Mouse (Mus musculus) MEL (cell line): ENCODE data around the gene Lonp2. TPM values are rescaled to one million over a fixed set of nuclear protein-coding genes. Genes with fewer than 3 reads are reported as not detected.

ENCODE experiments used
- DNase-seq: peaks from one replicate; pipeline ENCODE4 v3.0.0; 2011; ENCODE audit warnings: low read depth, low spot score
- H3K27ac ChIP-seq: 2 replicates; pipeline ENCODE4 v1.5.1; 2012; ENCODE audit warnings: low read depth, mild to moderate bottlenecking, control low read depth, low read length, moderate library complexity; ENCODE audit not compliant: control insufficient read depth
- H3K27me3 ChIP-seq, 2 experiments: fragments of 150-350 bp in 1 of 2; sonication (generic) in 1 of 2; 2 replicates each; pipeline ENCODE4 v1.6.1; 2012; ENCODE audit warnings: low read length in 2 of 2, mild to moderate bottlenecking in 2 of 2, improper control_type of control experiment in 1 of 2, moderate library complexity in 1 of 2; ENCODE audit not compliant: insufficient read depth in 2 of 2, control insufficient read depth in 1 of 2
- H3K36me3 ChIP-seq, 2 experiments: 2 replicates each; pipeline ENCODE4 v1.6.1; 2012 to 2014; ENCODE audit warnings: low read length in 2 of 2, improper control_type of control experiment in 1 of 2, inconsistent platforms in 1 of 2, mild to moderate bottlenecking in 1 of 2; ENCODE audit not compliant: insufficient read depth in 2 of 2, control insufficient read depth in 1 of 2
- H3K4me1 ChIP-seq, 2 experiments: fragments of 150-350 bp in 1 of 2; sonication (generic) in 1 of 2; 2 replicates each; pipeline ENCODE4 v1.6.1; 2012; ENCODE audit warnings: low read length in 2 of 2, improper control_type of control experiment in 1 of 2, mild to moderate bottlenecking in 1 of 2; ENCODE audit not compliant: insufficient read depth in 2 of 2, control insufficient read depth in 1 of 2
- H3K4me3 ChIP-seq, 2 experiments: fragments of 150-350 bp in 1 of 2; sonication (generic) in 1 of 2; 2 replicates each; pipeline ENCODE4 v1.5.1; 2012; ENCODE audit warnings: low read depth in 2 of 2, low read length in 2 of 2, mild to moderate bottlenecking in 2 of 2, moderate library complexity in 2 of 2, control low read depth in 1 of 2, improper control_type of control experiment in 1 of 2; ENCODE audit not compliant: control insufficient read depth in 1 of 2, insufficient read depth in 1 of 2
- H3K79me2 ChIP-seq: 2 replicates; pipeline ENCODE4 v1.6.1; 2012; ENCODE audit warnings: mild to moderate bottlenecking, low read length, moderate library complexity; ENCODE audit not compliant: control insufficient read depth, poor library complexity, insufficient read depth
- H3K9ac ChIP-seq: 2 replicates; pipeline ENCODE4 v1.6.1; 2012; ENCODE audit warnings: low read depth, mild to moderate bottlenecking, control low read depth, low read length, moderate library complexity; ENCODE audit not compliant: control insufficient read depth, poor library complexity, severe bottlenecking
- H3K9me3 ChIP-seq: fragments of 150-350 bp; sonication (generic); replicated peaks from 2 replicates; pipeline ENCODE4 v1.6.1; 2012; ENCODE audit warnings: mild to moderate bottlenecking, low read length, improper control_type of control experiment, moderate library complexity; ENCODE audit not compliant: insufficient read depth
- BHLHE40 ChIP-seq: IDR thresholded peaks from 2 replicates; pipeline ENCODE4 v1.6.1; 2012; ENCODE audit warnings: low read depth, mild to moderate bottlenecking, inconsistent platforms, low read length, improper control_type of control experiment, borderline replicate concordance
- CHD1 ChIP-seq: IDR thresholded peaks from 2 replicates; pipeline ENCODE4 v1.6.1; 2012; ENCODE audit warnings: low read depth, mild to moderate bottlenecking, inconsistent platforms, low read length, improper control_type of control experiment
- CHD2 ChIP-seq: IDR thresholded peaks from 2 replicates; pipeline ENCODE4 v1.6.1; 2011; ENCODE audit warnings: low read length, improper control_type of control experiment
- CTCF ChIP-seq, 3 experiments: IDR thresholded peaks in 2 of 3; conservative IDR thresholded peaks in 1 of 3; 2 replicates each; pipeline ENCODE4 v1.5.1; 2011 to 2012; ENCODE audit warnings: low read length in 3 of 3, low read depth in 2 of 3, mild to moderate bottlenecking in 2 of 3, improper control_type of control experiment in 1 of 3, inconsistent platforms in 1 of 3, mixed read lengths in 1 of 3, moderate library complexity in 1 of 3; ENCODE audit not compliant: control insufficient read depth in 1 of 3, insufficient read depth in 1 of 3, poor library complexity in 1 of 3, severe bottlenecking in 1 of 3
- E2F4 ChIP-seq: IDR thresholded peaks from 2 replicates; pipeline ENCODE4 v1.6.1; 2011; ENCODE audit warnings: low read depth, low read length, improper control_type of control experiment, borderline replicate concordance
- ELF1 ChIP-seq: IDR thresholded peaks from 2 replicates; pipeline ENCODE4 v1.6.1; 2014; ENCODE audit warnings: low read depth, mild to moderate bottlenecking, inconsistent platforms, low read length, improper control_type of control experiment, moderate library complexity
- GABPA ChIP-seq: IDR thresholded peaks from 2 replicates; pipeline ENCODE4 v1.6.1; 2012; ENCODE audit warnings: low read depth, mild to moderate bottlenecking, inconsistent platforms, low read length, improper control_type of control experiment, moderate library complexity
- HCFC1 ChIP-seq: IDR thresholded peaks from 2 replicates; pipeline ENCODE4 v1.6.1; 2012; ENCODE audit warnings: low read depth, mild to moderate bottlenecking, inconsistent platforms, low read length, improper control_type of control experiment, moderate library complexity
- KAT2A ChIP-seq: conservative IDR thresholded peaks from 2 replicates; pipeline ENCODE4 v1.6.1; 2012; ENCODE audit warnings: low read depth, low read length, improper control_type of control experiment, inconsistent platforms
- MAFK ChIP-seq: IDR thresholded peaks from 2 replicates; pipeline ENCODE4 v1.6.1; 2011; ENCODE audit warnings: low read depth, mild to moderate bottlenecking, low read length, improper control_type of control experiment, borderline replicate concordance
- MAX ChIP-seq: IDR thresholded peaks from 2 replicates; pipeline ENCODE4 v1.6.1; 2011; ENCODE audit warnings: low read length, improper control_type of control experiment
- MEF2A ChIP-seq: IDR thresholded peaks from 2 replicates; pipeline ENCODE4 v1.6.1; 2014; ENCODE audit warnings: low read depth, mild to moderate bottlenecking, inconsistent platforms, low read length, improper control_type of control experiment; ENCODE audit not compliant: poor library complexity, insufficient replicate concordance, severe bottlenecking; ENCODE audit errors: extremely low read depth
- MYB ChIP-seq: IDR thresholded peaks from 2 replicates; pipeline ENCODE4 v1.6.1; 2011; ENCODE audit warnings: mild to moderate bottlenecking, low read depth, low read length, improper control_type of control experiment
- NRF1 ChIP-seq: IDR thresholded peaks from 2 replicates; pipeline ENCODE4 v1.6.1; 2014; ENCODE audit warnings: low read depth, mild to moderate bottlenecking, inconsistent platforms, low read length, improper control_type of control experiment, moderate library complexity; ENCODE audit not compliant: poor library complexity, insufficient read depth, severe bottlenecking
- POLR2A ChIP-seq, 2 experiments: IDR thresholded peaks; 2 replicates each; pipeline ENCODE4 v1.6.1; 2011 to 2012; ENCODE audit warnings: low read length in 2 of 2, mild to moderate bottlenecking in 2 of 2, control low read depth in 1 of 2, improper control_type of control experiment in 1 of 2, low read depth in 1 of 2, moderate library complexity in 1 of 2; ENCODE audit not compliant: control insufficient read depth in 1 of 2, insufficient read depth in 1 of 2, poor library complexity in 1 of 2
- POLR2AphosphoS5 ChIP-seq: IDR thresholded peaks from 2 replicates; pipeline ENCODE4 v1.6.1; 2012; ENCODE audit warnings: low read depth, borderline replicate concordance, mild to moderate bottlenecking, inconsistent platforms, low read length, moderate library complexity, mixed read lengths
- SIN3A ChIP-seq: IDR thresholded peaks from 2 replicates; pipeline ENCODE4 v1.6.1; 2012; ENCODE audit warnings: low read length, improper control_type of control experiment, inconsistent platforms
- SMC3 ChIP-seq: IDR thresholded peaks from 2 replicates; pipeline ENCODE4 v1.6.1; 2011; ENCODE audit warnings: low read depth, low read length, improper control_type of control experiment
- TBP ChIP-seq: IDR thresholded peaks from 2 replicates; pipeline ENCODE4 v1.8.0; 2011; ENCODE audit warnings: low read depth, low read length, improper control_type of control experiment
- TCF12 ChIP-seq: IDR thresholded peaks from 2 replicates; pipeline ENCODE4 v1.6.1; 2014; ENCODE audit warnings: low read depth, mild to moderate bottlenecking, inconsistent platforms, low read length, improper control_type of control experiment, moderate library complexity
- UBTF ChIP-seq: IDR thresholded peaks from 2 replicates; pipeline ENCODE4 v1.6.1; 2012; ENCODE audit warnings: low read depth, mild to moderate bottlenecking, inconsistent platforms, low read length, improper control_type of control experiment, moderate library complexity, borderline replicate concordance; ENCODE audit not compliant: insufficient read depth
- USF1 ChIP-seq: IDR thresholded peaks from 2 replicates; pipeline ENCODE4 v1.6.1; 2014; ENCODE audit warnings: low read depth, mild to moderate bottlenecking, inconsistent platforms, low read length, improper control_type of control experiment, moderate library complexity
- USF2 ChIP-seq, 2 experiments: IDR thresholded peaks; 2 replicates each; pipeline ENCODE4 v1.6.1; 2011 to 2012; ENCODE audit warnings: improper control_type of control experiment in 2 of 2, low read length in 2 of 2, borderline replicate concordance in 1 of 2, inconsistent platforms in 1 of 2, low read depth in 1 of 2, mild to moderate bottlenecking in 1 of 2; ENCODE audit not compliant: insufficient read depth in 1 of 2
- ZKSCAN1 ChIP-seq: IDR thresholded peaks from 2 replicates; pipeline ENCODE4 v1.6.1; 2012; ENCODE audit warnings: low read depth, mild to moderate bottlenecking, inconsistent platforms, low read length, improper control_type of control experiment, moderate library complexity
- ZMIZ1 ChIP-seq: IDR thresholded peaks from 2 replicates; pipeline ENCODE4 v1.6.1; 2012; ENCODE audit warnings: low read depth, mild to moderate bottlenecking, inconsistent platforms, low read length, improper control_type of control experiment, moderate library complexity
- polyA plus RNA-seq, 2 experiments: library from polyadenylated mRNA; stranded (reverse) in 1 of 2; unstranded in 1 of 2; fragments of >175 nt in 1 of 2; fragments of >200 nt in 1 of 2; gene quantifications; 2 replicates each; pipeline versions ENCODE4 v1.2.1 to v1.2.4; 2012; ENCODE audit warnings: low replicate concordance in 2 of 2, low read depth in 1 of 2; ENCODE audit not compliant: insufficient read length in 2 of 2, insufficient read depth in 1 of 2, missing spikeins in 1 of 2
- total RNA-seq: library from RNA; depleted of rRNA; stranded (reverse); fragments of 300-350 nt; gene quantifications from 2 replicates; pipeline ENCODE4 v1.2.3, GENCODE M21; 2012

Lonp2 gene
- total and polyA plus RNA-seq, 3 experiments: 26.6 to 31.2 TPM; not detected in 1

DNA sequence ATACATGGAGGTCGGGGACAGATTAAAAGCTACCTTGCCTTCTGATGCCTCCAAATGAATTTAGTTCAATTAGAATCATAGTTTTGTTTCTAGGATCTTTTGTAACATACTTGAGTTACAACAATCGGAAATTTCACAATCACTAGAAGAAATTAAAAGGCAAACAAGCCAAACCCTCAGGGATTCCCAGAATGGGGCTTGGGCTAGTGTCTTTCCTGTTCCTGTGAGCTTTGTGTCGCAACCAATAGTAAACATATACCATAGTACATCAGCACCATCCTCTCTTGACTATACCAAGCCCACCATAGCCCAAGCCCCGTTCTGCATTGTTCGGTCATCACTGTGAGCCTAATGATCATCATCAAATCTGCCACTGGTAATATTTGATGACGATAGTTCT lies 24.5 kb upstream of the Lonp2 start:
- peaks cover 3 to 6% of the 10 kb centered on the region in 2 experiments for H3K27me3 ChIP-seq
- H3K4me1 ChIP-seq: no peaks in the 10 kb centered on the region
- H3K36me3 ChIP-seq: no peaks in the 10 kb centered on the region
- no peak overlapping the region for H3K4me3 ChIP-seq
- no peaks in the 10 kb centered on the region for H3K79me2 ChIP-seq
- TF ChIP-seq MAFK: no peak
- no peak for TF ChIP-seq MAX
- TF ChIP-seq BHLHE40: no peak
- no peak for TF ChIP-seq ZKSCAN1
- TF ChIP-seq, all 39 proteins: peak for 0
- no peak for DNase-seq
- H3K9ac ChIP-seq: no peak overlapping the region
- H3K9me3 ChIP-seq: no peaks in the 10 kb centered on the region
- no peak overlapping the region for H3K27ac ChIP-seq

DNA sequence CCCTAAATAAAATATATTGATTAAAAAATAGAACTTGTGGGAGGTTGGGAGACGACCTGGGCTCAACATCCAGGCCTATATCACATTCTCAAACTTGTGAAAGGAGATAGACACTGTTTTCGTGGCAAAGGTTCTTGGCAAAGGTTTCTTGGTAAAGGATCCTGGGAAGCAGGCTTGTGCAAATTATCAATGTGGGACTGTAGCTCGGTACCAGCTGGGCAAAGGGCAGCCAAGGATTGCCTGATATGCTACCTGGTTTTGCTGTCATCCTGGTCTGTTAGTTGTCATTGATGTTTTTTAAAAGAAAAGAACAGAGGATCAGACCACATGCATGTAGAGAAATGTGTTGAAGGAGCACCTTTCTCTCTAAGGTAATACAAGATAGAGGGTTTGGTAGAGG lies 23.5 kb upstream of the Lonp2 start:
- Histone ChIP-seq H3K79me2 (no peaks in the 10 kb centered on the region), H3K4me1 (no peaks in the 10 kb centered on the region), H3K27me3 (peaks cover 3 to 5% of the 10 kb centered on the region in 2 experiments), H3K9ac (no peak overlapping the region), H3K36me3 (no peaks in the 10 kb centered on the region), H3K9me3 (no peaks in the 10 kb centered on the region), H3K27ac (no peak overlapping the region), H3K4me3 (no peak overlapping the region)
- TF ChIP-seq MYB (no peak), TCF12 (no peak), POLR2AphosphoS5 (no peak), HCFC1 (no peak), SIN3A (no peak), NRF1 (no peak), KAT2A (no peak), ZKSCAN1 (no peak), ZMIZ1 (no peak), ELF1 (no peak)
- DNase-seq: no peak

DNA sequence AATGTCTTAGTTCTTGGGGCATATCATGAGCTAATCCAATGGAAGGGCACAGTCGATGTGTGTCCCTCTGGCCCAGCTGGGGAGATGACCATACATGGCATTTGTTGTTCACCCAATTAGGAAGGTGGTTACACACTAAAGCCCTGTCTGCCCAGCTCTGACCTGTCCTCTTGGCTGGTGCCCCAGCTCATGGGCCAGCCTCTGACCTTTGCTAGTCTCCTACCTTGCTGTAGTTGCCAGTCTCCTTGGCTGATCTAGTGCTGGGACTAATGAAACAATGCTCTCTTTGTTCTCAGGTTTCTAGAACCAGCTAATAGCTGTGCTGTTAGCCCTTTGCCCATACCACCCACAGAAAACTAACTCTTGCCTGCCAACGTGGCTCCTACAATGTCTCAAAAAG lies 20.7 kb upstream of the Lonp2 start:
- H3K27me3 ChIP-seq: peaks cover 0 to 5% of the 10 kb centered on the region in 2 experiments; a peak in 3 of 4 replicates
- no peak overlapping the region for H3K9ac ChIP-seq
- no peaks in the 10 kb centered on the region for H3K79me2 ChIP-seq
- H3K4me3 ChIP-seq: no peak overlapping the region
- DNase-seq: no peak
- no peaks in the 10 kb centered on the region for H3K4me1 ChIP-seq
- H3K36me3 ChIP-seq: no peaks in the 10 kb centered on the region
- no peak overlapping the region for H3K27ac ChIP-seq
- no peaks in the 10 kb centered on the region for H3K9me3 ChIP-seq
- TF ChIP-seq GABPA (no peak), UBTF (no peak), CHD1 (no peak), USF1 (no peak), SIN3A (no peak), CHD2 (no peak), ELF1 (no peak), MEF2A (no peak), E2F4 (no peak), POLR2AphosphoS5 (no peak), POLR2A (IDR thresholded peaks at IDR 0.05; ENCODE audit: control insufficient read depth in 1 of 2, insufficient read depth in 1 of 2, low read depth in 1 of 2, low read length in 2 of 2, poor library complexity in 1 of 2) (no peak), SMC3 (no peak), CTCF (IDR thresholded peaks at IDR 0.05 in 2 of 3, conservative IDR thresholded peaks at IDR 0.05 in 1 of 3; ENCODE audit: control insufficient read depth in 1 of 3, insufficient read depth in 1 of 3, low read depth in 2 of 3, low read length in 3 of 3, poor library complexity in 1 of 3, severe bottlenecking in 1 of 3) (no peak), MYB (no peak), NRF1 (no peak), TBP (no peak), USF2 (IDR thresholded peaks at IDR 0.05; ENCODE audit: borderline replicate concordance in 1 of 2, insufficient read depth in 1 of 2, low read depth in 1 of 2, low read length in 2 of 2) (no peak), KAT2A (no peak)
